In genomic region chr4:149689822-149690700, GRCm38 (mm10) we compare ENCODE assay signal across 1 mouse cellular context.
TF ChIP-seq lines count a peak whose summit lies in the region.

No protein-coding gene starts in this region.

TF ChIP-seq in CH12.LX, 34 proteins besides CTCF, POLR2A, EP300 and RAD21:
- TF ChIP-seq ELF1 (IDR thresholded peaks at IDR 0.05; ENCODE audit: low read depth, low read length) (no peak), MXI1 (IDR thresholded peaks at IDR 0.05; ENCODE audit: low read depth, low read length) (peak; percentile 44; the same call in 1 of the 2 replicates), CHD1 (IDR thresholded peaks at IDR 0.05; ENCODE audit: low read depth, low read length) (peak; percentile 71), RCOR1 (conservative IDR thresholded peaks at IDR 0.05; ENCODE audit: low read depth, low read length) (peak; percentile 91), GABPA (IDR thresholded peaks at IDR 0.05; ENCODE audit: insufficient replicate concordance, low read depth, low read length) (no peak), SMC3 (IDR thresholded peaks at IDR 0.05; ENCODE audit: low read depth, low read length) (no peak), ZC3H11A (IDR thresholded peaks at IDR 0.05; ENCODE audit: low read depth, low read length) (no peak), TCF12 (IDR thresholded peaks at IDR 0.05; ENCODE audit: low read depth, low read length) (no peak), IRF4 (IDR thresholded peaks at IDR 0.05; ENCODE audit: low read depth, low read length) (peak; percentile 74), USF1 (IDR thresholded peaks at IDR 0.05; ENCODE audit: low read depth, low read length) (no peak), ETS1 (conservative IDR thresholded peaks at IDR 0.05; ENCODE audit: low read depth, low read length) (peak; percentile 44; the same call in 1 of the 2 replicates), KAT2A (IDR thresholded peaks at IDR 0.05; ENCODE audit: insufficient replicate concordance, low read length) (0 out of 2 replicates have a peak, but pooled peaks have one; percentile 37), JUND (conservative IDR thresholded peaks at IDR 0.05; ENCODE audit: low read depth, low read length) (0 out of 2 replicates have a peak, but pooled peaks have one; percentile 6), NRF1 (IDR thresholded peaks at IDR 0.05; ENCODE audit: low read depth, low read length) (peak; percentile 59; the same call in 1 of the 2 replicates), UBTF (IDR thresholded peaks at IDR 0.05; ENCODE audit: low read depth, low read length) (no peak), MAZ (IDR thresholded peaks at IDR 0.05; ENCODE audit: low read depth, low read length) (peak; percentile 69; the same call in 1 of the 2 replicates), ZMIZ1 (IDR thresholded peaks at IDR 0.05; ENCODE audit: low read depth, low read length) (0 out of 2 replicates have a peak, but pooled peaks have one; percentile 18), MYC (IDR thresholded peaks at IDR 0.05; ENCODE audit: low read depth, low read length) (0 out of 2 replicates have a peak, but pooled peaks have one; percentile 6), ZKSCAN1 (IDR thresholded peaks at IDR 0.05; ENCODE audit: borderline replicate concordance, low read depth, low read length) (no peak), E2F4 (IDR thresholded peaks at IDR 0.05; ENCODE audit: insufficient replicate concordance, low read depth, low read length) (no peak), SIN3A (IDR thresholded peaks at IDR 0.05; ENCODE audit: low read length) (0 out of 2 replicates have a peak, but pooled peaks have one; percentile 64), MAX (IDR thresholded peaks at IDR 0.05; ENCODE audit: low read length) (0 out of 2 replicates have a peak, but pooled peaks have one; percentile 57), MEF2A (IDR thresholded peaks at IDR 0.05; ENCODE audit: borderline replicate concordance, low read depth, low read length) (peak; percentile 49; the same call in 1 of the 2 replicates), BHLHE40 (IDR thresholded peaks at IDR 0.05; ENCODE audit: low read depth, low read length) (peak; percentile 65)
